Mouse (Mus musculus) hindbrain, embryonic 15.5 days (tissue): ENCODE measurements around the gene Cux2. TPM values are rescaled to one million over a fixed set of nuclear protein-coding genes. Genes with fewer than 3 reads are reported as not detected.

Experiments
- ATAC-seq: fragments of 200-750 bp; cut with Nextera tagmentation; 2 replicates; pipeline ENCODE4 v1.8.0; 2017; ENCODE audit warnings: low read depth, moderate number of reproducible peaks, moderate TSS enrichment; ENCODE audit not compliant: low FRiP score
- H3K27ac ChIP-seq: fragments of 300-500 bp; sonication (generic); replicated peaks from 2 replicates; pipeline ENCODE4 v1.5.1; 2015; ENCODE audit warnings: mild to moderate bottlenecking, inconsistent platforms
- H3K27me3 ChIP-seq: fragments of 300-500 bp; sonication (generic); 2 replicates; pipeline ENCODE4 v1.6.1; 2015; ENCODE audit warnings: control low read depth, inconsistent platforms
- H3K36me3 ChIP-seq: fragments of 300-500 bp; sonication (generic); 2 replicates; pipeline ENCODE4 v1.6.1; 2015; ENCODE audit warnings: control low read depth, inconsistent platforms
- H3K4me1 ChIP-seq: fragments of 300-500 bp; sonication (generic); replicated peaks from 2 replicates; pipeline ENCODE4 v1.6.1; 2015; ENCODE audit warnings: control low read depth, inconsistent platforms
- H3K4me2 ChIP-seq: fragments of 300-500 bp; sonication (generic); 2 replicates; pipeline ENCODE4 v1.6.1; 2015; ENCODE audit warnings: moderate library complexity, mild to moderate bottlenecking, inconsistent platforms
- H3K4me3 ChIP-seq: fragments of 300-500 bp; sonication (generic); 2 replicates; pipeline ENCODE4 v1.5.1; 2015; ENCODE audit warnings: mild to moderate bottlenecking, inconsistent platforms
- H3K9ac ChIP-seq: fragments of 300-500 bp; sonication (generic); 2 replicates; pipeline ENCODE4 v1.6.1; 2015; ENCODE audit warnings: inconsistent platforms
- H3K9me3 ChIP-seq: fragments of 300-500 bp; sonication (generic); 2 replicates; pipeline ENCODE4 v1.6.1; 2016; ENCODE audit warnings: control low read depth, inconsistent platforms
- WGBS: fragments of 180-500 bp; shearing (Covaris S2); methylation state at CpG from one replicate; pipeline ENCODE4 v1.1.7; 2015; 5-methylcytosine and 5-hydroxymethylcytosine counted together
- polyA plus RNA-seq: library from polyadenylated mRNA; unstranded; fragments of >200 nt; fragmentation: Nextera tagmentation; extraction: Ambion mirVana; gene quantifications from 2 replicates; pipeline ENCODE4 v1.2.1, GENCODE M21; 2015

The Cux2 gene
- polyA plus RNA-seq, 1 experiment from 2014 or later = 23.3 TPM

DNA sequence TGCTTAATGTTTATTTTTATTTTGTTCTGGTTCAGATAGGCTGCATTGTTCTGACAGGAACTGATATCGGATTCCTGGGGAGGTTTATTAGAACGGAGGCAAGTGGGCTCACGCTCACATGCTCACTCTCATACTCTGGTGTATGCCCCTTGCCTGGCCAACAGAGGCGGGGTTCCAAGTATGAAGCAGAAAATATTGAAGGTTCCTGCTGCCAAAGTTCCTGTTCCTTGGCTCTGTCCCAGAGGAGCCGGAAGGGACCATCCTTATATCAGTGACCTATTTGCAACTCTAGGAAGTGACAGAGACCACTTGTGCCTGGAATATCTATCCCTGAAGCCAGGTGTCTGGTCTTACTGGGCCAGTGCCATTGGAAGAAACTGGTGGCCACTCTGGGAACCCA, 94.1 kb downstream of the Cux2 start:
- Histone ChIP-seq H3K4me2 (no peak overlapping the region), H3K4me1 (peaks cover 38% of the 10 kb centered on the region)
- WGBS = 74% methylated on average over 5 of the region's 5 CpGs

DNA sequence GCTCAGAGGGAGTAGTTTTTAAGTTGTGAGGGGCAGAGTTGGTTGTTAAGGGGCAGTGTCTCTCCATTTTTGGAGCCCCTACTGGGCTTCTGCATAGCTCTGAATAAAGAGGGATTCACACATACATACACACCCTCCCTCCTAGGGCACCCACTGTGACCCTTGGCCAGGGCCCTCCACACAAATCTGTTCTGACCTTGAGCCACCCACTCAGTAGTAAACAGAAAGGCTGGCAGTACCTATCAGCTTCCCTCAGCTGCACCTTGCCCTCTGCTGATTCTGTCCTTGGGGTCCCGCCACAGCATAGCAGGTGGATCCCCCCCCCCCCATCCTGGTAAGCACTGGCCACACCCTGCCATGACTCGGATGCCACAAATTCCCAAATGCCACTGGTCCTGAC, 99.7 kb downstream of the Cux2 start:
- Histone ChIP-seq H3K36me3 (no peaks in the 10 kb centered on the region), H3K9me3 (no peaks in the 10 kb centered on the region), H3K27ac (0 out of 2 replicates have a peak overlapping the region, but pooled peaks have one; percentile 20), H3K4me2 (no peak overlapping the region), H3K27me3 (no peaks in the 10 kb centered on the region), H3K4me1 (peaks cover 53% of the 10 kb centered on the region), H3K9ac (no peak overlapping the region), H3K4me3 (no peak overlapping the region)
- 82% methylated on average over 2 of the region's 2 CpGs for WGBS
- ATAC-seq = no peak

More for the DNA sequence above, 94.1 kb downstream of the Cux2 start:
- no peaks in the 10 kb centered on the region for H3K9me3 ChIP-seq
- H3K27ac ChIP-seq = no peak overlapping the region
- no peak overlapping the region for H3K9ac ChIP-seq
- H3K4me3 ChIP-seq = no peak overlapping the region
- no peaks in the 10 kb centered on the region for H3K27me3 ChIP-seq
- no peak for ATAC-seq
- H3K36me3 ChIP-seq = no peaks in the 10 kb centered on the region

DNA sequence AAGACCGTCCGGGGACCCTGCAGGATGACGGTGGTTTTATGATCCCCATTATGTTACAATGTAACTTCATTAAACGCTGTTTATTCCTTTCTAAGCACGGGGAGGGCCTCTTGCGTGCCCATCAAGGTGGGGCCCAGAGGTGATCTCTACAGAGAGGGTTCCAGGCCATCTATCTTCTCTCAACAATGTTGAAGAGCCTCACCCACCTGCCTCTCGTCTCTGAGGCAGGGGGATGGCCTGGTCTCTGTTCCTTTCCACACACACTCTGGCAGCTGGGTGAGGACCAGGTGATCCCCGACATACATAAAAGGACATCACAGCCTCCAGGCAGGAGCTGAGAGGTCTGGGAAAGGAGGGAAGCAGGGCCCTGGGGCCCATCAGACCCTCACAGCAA, 100.9 kb downstream of the Cux2 start:
- H3K4me3 ChIP-seq = no peak overlapping the region
- no peaks in the 10 kb centered on the region for H3K27me3 ChIP-seq
- no peaks in the 10 kb centered on the region for H3K9me3 ChIP-seq
- no peak for ATAC-seq
- H3K4me2 ChIP-seq = peak overlapping the region; percentile 60
- no peaks in the 10 kb centered on the region for H3K36me3 ChIP-seq
- WGBS = 8% methylated on average over 8 of the region's 8 CpGs
- H3K9ac ChIP-seq = peak overlapping the region; percentile 43; the same call in 1 of the 2 replicates
- peak overlapping the region; percentile 81 for H3K27ac ChIP-seq
- peaks cover 50% of the 10 kb centered on the region for H3K4me1 ChIP-seq

DNA sequence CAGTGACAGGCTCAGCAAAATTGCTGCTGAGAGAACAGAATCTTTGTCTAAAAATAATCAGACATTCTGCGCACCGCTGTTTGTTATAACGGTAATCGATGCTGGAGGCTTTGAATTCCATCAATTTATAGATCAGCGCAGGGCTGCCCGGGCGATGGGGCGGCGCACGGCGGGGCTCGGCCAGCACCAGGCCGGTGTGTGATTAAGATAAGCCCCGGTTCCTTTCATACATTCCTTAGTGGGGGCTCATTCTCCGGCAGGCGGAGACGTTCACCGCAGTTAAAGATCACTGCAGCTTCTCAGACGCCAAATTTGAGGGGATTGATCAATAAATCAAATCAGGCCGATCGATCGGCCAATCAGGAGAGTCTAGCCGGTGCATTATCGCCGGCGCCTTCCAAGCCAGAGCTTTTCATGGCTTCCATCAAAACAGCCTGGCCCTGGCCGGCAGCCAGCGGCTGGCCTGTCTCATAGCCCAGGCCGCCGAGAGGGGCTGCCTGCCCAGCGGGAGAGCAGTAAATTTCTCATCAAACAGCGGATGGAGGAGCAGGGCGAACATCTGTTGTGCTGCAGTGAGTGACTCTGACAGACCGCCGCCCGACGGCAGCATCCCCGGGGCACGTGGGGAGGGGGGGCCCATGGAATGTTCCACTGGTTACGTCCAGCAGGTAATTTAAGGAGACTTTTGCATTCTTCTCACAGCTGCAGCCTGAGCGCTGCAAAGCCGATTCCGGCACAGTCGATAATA, 101.4 kb downstream of the Cux2 start:
- H3K27me3 ChIP-seq = no peaks in the 10 kb centered on the region
- peak overlapping the region; percentile 81 for H3K27ac ChIP-seq
- H3K4me2 ChIP-seq = peak overlapping the region; percentile 60
- peak overlapping the region; percentile 28 for H3K4me3 ChIP-seq
- WGBS = 2% methylated on average over 44 of the region's 44 CpGs
- H3K9me3 ChIP-seq = no peaks in the 10 kb centered on the region
- peak overlapping the region; percentile 43 for H3K9ac ChIP-seq
- H3K36me3 ChIP-seq = no peaks in the 10 kb centered on the region
- peaks cover 51% of the 10 kb centered on the region for H3K4me1 ChIP-seq
- ATAC-seq = peak; percentile 75

- Histone ChIP-seq H3K4me1 (peaks cover 51% of the 10 kb centered on the region), H3K27me3 (no peaks in the 10 kb centered on the region), H3K4me2 (no peak overlapping the region), H3K36me3 (no peaks in the 10 kb centered on the region), H3K9me3 (no peaks in the 10 kb centered on the region), H3K27ac (peak overlapping the region; percentile 81; the same call in 1 of the 2 replicates), H3K4me3 (no peak overlapping the region), H3K9ac (no peak overlapping the region)
- ATAC-seq = no peak
- 53% methylated on average over 7 of the region's 7 CpGs for WGBS
Observed at GRCm38 (mm10) chr5:121946657-121947245, 103.2 kb downstream of the Cux2 start.

GRCm38 (mm10) chr5:121945819-121946218, 104.1 kb downstream of the Cux2 start:
- no peak overlapping the region for H3K27ac ChIP-seq
- no peaks in the 10 kb centered on the region for H3K27me3 ChIP-seq
- ATAC-seq = no peak
- H3K36me3 ChIP-seq = no peaks in the 10 kb centered on the region
- no peak overlapping the region for H3K9ac ChIP-seq
- no peak overlapping the region for H3K4me2 ChIP-seq
- H3K4me3 ChIP-seq = no peak overlapping the region
- H3K9me3 ChIP-seq = no peaks in the 10 kb centered on the region
- peaks cover 51% of the 10 kb centered on the region for H3K4me1 ChIP-seq
- WGBS = 51% methylated on average over 6 of the region's 6 CpGs

DNA sequence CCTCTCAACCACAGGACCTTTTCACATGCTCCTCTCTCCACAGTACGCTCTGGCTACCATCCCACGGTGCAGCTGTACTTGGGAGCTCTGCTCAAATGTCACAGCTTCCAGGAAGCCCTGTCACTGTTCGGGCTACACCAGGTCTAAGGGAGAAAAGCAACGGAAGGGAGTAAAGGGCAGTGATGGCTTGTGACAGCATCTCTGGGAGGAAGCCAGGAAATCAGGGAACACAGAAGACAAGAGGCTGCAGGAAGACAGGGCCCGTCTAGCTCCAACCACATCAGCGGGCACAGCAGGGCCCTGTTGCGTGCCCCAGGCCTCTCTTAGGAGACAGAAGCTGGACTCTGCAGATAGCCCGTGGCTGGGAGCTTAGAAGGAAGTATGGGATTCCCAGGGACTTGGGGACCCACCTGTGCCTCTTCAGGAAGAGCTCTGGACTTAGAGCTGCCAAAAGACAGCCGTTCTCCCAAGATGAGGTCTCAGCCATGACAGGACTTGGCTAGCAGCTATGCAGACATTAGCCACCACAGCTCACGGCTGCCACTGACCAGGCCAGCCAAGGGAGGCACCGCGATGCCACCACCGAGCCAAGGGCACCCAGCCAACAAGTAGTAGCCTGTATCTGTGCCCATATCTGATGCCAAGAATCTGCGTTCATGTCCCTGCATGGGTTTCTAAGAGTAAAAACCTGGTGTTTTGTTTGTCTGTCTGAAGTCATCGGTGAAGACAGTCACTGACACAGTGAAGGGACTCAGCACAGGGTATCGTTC, 105.7 kb downstream of the Cux2 start:
- no peaks in the 10 kb centered on the region for H3K27me3 ChIP-seq
- peaks cover 49% of the 10 kb centered on the region for H3K4me1 ChIP-seq
- no peak for ATAC-seq
- 75% methylated on average over 16 of the region's 16 CpGs for WGBS
- no peak overlapping the region for H3K27ac ChIP-seq
- no peaks in the 10 kb centered on the region for H3K36me3 ChIP-seq
- no peak overlapping the region for H3K4me3 ChIP-seq
- no peaks in the 10 kb centered on the region for H3K9me3 ChIP-seq
- no peak overlapping the region for H3K4me2 ChIP-seq
- H3K9ac ChIP-seq = no peak overlapping the region

- no peaks in the 10 kb centered on the region for H3K9me3 ChIP-seq
- H3K4me3 ChIP-seq = no peak overlapping the region
- H3K36me3 ChIP-seq = no peaks in the 10 kb centered on the region
- ATAC-seq = no peak
- no peak overlapping the region for H3K27ac ChIP-seq
- no peaks in the 10 kb centered on the region for H3K27me3 ChIP-seq
- no peak overlapping the region for H3K9ac ChIP-seq
- WGBS = 63% methylated on average over 7 of the region's 7 CpGs
- no peak overlapping the region for H3K4me2 ChIP-seq
- H3K4me1 ChIP-seq = peaks cover 49% of the 10 kb centered on the region
Observed at GRCm38 (mm10) chr5:121943472-121943871, 106.4 kb downstream of the Cux2 start.

- Histone ChIP-seq H3K27ac (peak overlapping the region; percentile 45), H3K36me3 (no peaks in the 10 kb centered on the region), H3K9me3 (no peaks in the 10 kb centered on the region), H3K4me1 (peaks cover 50% of the 10 kb centered on the region), H3K4me2 (no peak overlapping the region), H3K4me3 (no peak overlapping the region), H3K9ac (no peak overlapping the region), H3K27me3 (no peaks in the 10 kb centered on the region)
- WGBS = 23% methylated on average over 18 of the region's 18 CpGs
- ATAC-seq = no peak
Observed at GRCm38 (mm10) chr5:121938065-121938849, 111.6 kb downstream of the Cux2 start.

GRCm38 (mm10) chr5:121930261-121930660, 119.6 kb downstream of the Cux2 start:
- ATAC-seq = 0 out of 2 replicates have a peak, but pooled peaks have one; percentile 16
- H3K4me2 ChIP-seq = no peak overlapping the region
- H3K27ac ChIP-seq = peak overlapping the region; percentile 39
- H3K27me3 ChIP-seq = no peaks in the 10 kb centered on the region
- H3K4me3 ChIP-seq = no peak overlapping the region
- H3K4me1 ChIP-seq = peaks cover 62% of the 10 kb centered on the region
- H3K36me3 ChIP-seq = no peaks in the 10 kb centered on the region
- WGBS = 23% methylated on average over 9 of the region's 9 CpGs
- H3K9ac ChIP-seq = no peak overlapping the region
- no peaks in the 10 kb centered on the region for H3K9me3 ChIP-seq

DNA sequence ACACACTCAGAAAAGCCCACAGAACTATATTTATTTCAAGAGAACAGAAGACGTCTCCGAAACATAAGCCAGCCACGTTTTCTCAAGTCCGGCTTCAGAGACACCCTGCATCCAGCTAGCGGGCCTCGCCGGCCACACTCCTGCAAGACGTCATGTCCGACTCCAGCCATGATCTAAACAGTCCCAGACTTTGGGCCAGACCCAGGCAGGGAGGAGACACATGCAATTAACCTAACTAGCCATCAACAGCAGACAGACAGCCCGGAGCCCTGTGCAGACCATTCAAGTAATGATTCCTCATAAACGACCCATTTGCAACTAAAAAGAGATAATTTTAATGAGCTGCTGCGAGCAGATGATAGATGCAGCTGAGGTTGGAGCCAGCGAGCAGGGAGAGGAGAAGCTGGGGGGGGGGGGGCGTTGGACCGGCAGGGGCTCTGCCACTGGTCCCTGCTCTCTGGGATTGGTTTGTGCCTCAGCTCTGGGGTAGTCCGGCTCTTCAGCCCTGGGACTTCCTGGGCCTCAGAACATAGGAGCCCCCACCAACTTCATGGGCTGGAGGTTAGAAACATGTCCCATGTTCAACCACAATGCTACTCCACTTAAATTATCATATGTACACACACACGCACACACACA, 121.4 kb downstream of the Cux2 start:
- Histone ChIP-seq H3K9ac (no peak overlapping the region), H3K4me3 (no peak overlapping the region), H3K9me3 (no peaks in the 10 kb centered on the region), H3K27me3 (no peaks in the 10 kb centered on the region), H3K36me3 (no peaks in the 10 kb centered on the region), H3K27ac (peak overlapping the region; percentile 10; the same call in 1 of the 2 replicates), H3K4me1 (peaks cover 67% of the 10 kb centered on the region), H3K4me2 (no peak overlapping the region)
- 37% methylated on average over 15 of the region's 17 CpGs for WGBS
- no peak for ATAC-seq
